In the genomic region with DNA sequence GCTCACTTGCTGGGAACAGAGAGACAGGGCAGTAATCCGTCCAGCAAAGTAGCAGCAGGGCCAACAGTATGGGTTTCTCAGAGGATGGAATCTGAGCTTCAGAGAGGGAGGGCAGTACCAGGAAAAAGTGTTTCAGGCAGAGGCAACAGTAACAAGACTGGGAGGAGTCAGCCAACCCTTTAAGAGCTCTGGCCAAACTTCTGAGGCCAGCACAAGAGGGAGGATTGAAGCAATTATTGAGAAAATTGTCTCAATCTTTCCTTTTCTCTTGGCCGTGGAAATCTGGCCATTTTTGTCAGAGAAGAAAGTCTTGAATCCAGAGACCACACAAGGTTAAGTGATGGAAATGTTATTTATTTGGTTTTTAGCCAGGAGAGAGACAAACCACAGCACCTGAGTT, we compare ENCODE assay signal across 24 mouse cellular contexts. TPM values are rescaled to one million over a fixed set of nuclear protein-coding genes. Genes with fewer than 3 reads are reported as not detected.
A peak's percentile ranks its signal among the peaks of the same experiment; 100 is the strongest.
DNase-seq lines count a peak whose midpoint lies in the region; ATAC-seq and TF ChIP-seq lines count a peak whose summit lies in the region.
"Had no signal": no experiment of that assay in that cellular context is flagged by ENCODE, and none has a peak within 500 bp of the region (broad histone marks: within the 10 kb centered on the region; RNA-seq: fewer than 3 reads in every experiment).

No protein-coding gene starts in this region.

- DNase-seq in intestine, embryonic 14.5 days (ENCODE audit: low spot score), result no peak
- DNase-seq in lung, postnatal 10 days, result peak; percentile 5
- DNase-seq in lung, postnatal 4 days, result no peak
- DNase-seq in adipocyte (ENCODE audit: low spot score), result peak; percentile 32
- no peak for DNase-seq in spleen, adult 12 weeks (ENCODE audit: low spot score)
- DNase-seq in heart, embryonic 10.5 days (ENCODE audit: low spot score), result no peak
- DNase-seq: adrenal gland, adult 2 months; adrenal gland, postnatal 25 days; cerebellum, adult 18-20 months; cerebellum, adult 9-11 months; cerebellum, postnatal 36 days; forebrain, postnatal 0 days; gastrocnemius, postnatal 14 days; heart, adult 2 months had no signal

- no peak for TF ChIP-seq CTCF in intestine, postnatal 0 days (IDR thresholded peaks at IDR 0.05; ENCODE audit: low read depth)

- H3K9me3 ChIP-seq in intestine, embryonic 14.5 days (ENCODE audit: control insufficient read depth, low read length), result no peaks in the 10 kb centered on the region
- H3K9me3 ChIP-seq in intestine, postnatal 0 days (ENCODE audit: control insufficient read depth), result no peaks in the 10 kb centered on the region
- no peaks in the 10 kb centered on the region for H3K9me3 ChIP-seq in heart, embryonic 10.5 days
- H3K9me3 ChIP-seq: forebrain, embryonic 13.5 days had no signal

- no peak overlapping the region for H3K9ac ChIP-seq in intestine, embryonic 14.5 days (ENCODE audit: low read length)
- H3K9ac ChIP-seq in intestine, postnatal 0 days (ENCODE audit: low read depth, low read length), result no peak overlapping the region
- H3K9ac ChIP-seq: forebrain, embryonic 13.5 days; forebrain, postnatal 0 days; heart, embryonic 12.5 days; hindbrain, embryonic 14.5 days had no signal

- no peak overlapping the region for H3K4me2 ChIP-seq in intestine, embryonic 14.5 days (ENCODE audit: low read length)
- no peak overlapping the region for H3K4me2 ChIP-seq in intestine, postnatal 0 days (replicated peaks; ENCODE audit: low read depth)
- H3K4me2 ChIP-seq: forebrain, embryonic 13.5 days; heart, embryonic 12.5 days; hindbrain, embryonic 14.5 days had no signal

- ATAC-seq in intestine, embryonic 14.5 days (replicated peaks; ENCODE audit: low FRiP score, low TSS enrichment, low read depth), result no peak
- no peak for ATAC-seq in intestine, postnatal 0 days
- ATAC-seq: activated CD4-positive, CD25-positive, alpha-beta regulatory T cell, adult 4 months; forebrain, embryonic 13.5 days; forebrain, postnatal 0 days; Patski had no signal

- WGBS in intestine, embryonic 14.5 days, result 41% methylated on average over 2 of the region's 2 CpGs
- 49% methylated on average over 2 of the region's 2 CpGs for WGBS in intestine, postnatal 0 days
- 59% methylated on average over 2 of the region's 2 CpGs for WGBS in heart, embryonic 10.5 days

- H3K4me3 ChIP-seq in intestine, embryonic 14.5 days (ENCODE audit: low read depth, low read length), result no peak overlapping the region
- no peak overlapping the region for H3K4me3 ChIP-seq in intestine, postnatal 0 days (ENCODE audit: low read depth, low read length)
- H3K4me3 ChIP-seq in heart, embryonic 10.5 days, result no peak overlapping the region
- H3K4me3 ChIP-seq: forebrain, embryonic 13.5 days; heart, adult 2 months; heart, embryonic 12.5 days; hindbrain, embryonic 10.5 days had no signal

- H3K36me3 ChIP-seq in intestine, embryonic 14.5 days (ENCODE audit: control insufficient read depth, insufficient read depth, low read length), result no peaks in the 10 kb centered on the region
- H3K36me3 ChIP-seq in intestine, postnatal 0 days (ENCODE audit: control insufficient read depth, insufficient read depth), result no peaks in the 10 kb centered on the region
- H3K36me3 ChIP-seq in heart, embryonic 10.5 days, result no peaks in the 10 kb centered on the region
- H3K36me3 ChIP-seq: heart, embryonic 12.5 days; hindbrain, embryonic 10.5 days had no signal

- H3K27me3 ChIP-seq in intestine, embryonic 14.5 days (replicated peaks; ENCODE audit: control insufficient read depth, insufficient read depth, low read length), result no peaks in the 10 kb centered on the region
- H3K27me3 ChIP-seq in intestine, postnatal 0 days (replicated peaks; ENCODE audit: control insufficient read depth, insufficient read depth, low read length), result no peaks in the 10 kb centered on the region
- no peaks in the 10 kb centered on the region for H3K27me3 ChIP-seq in heart, embryonic 10.5 days (ENCODE audit: insufficient read depth, poor library complexity, severe bottlenecking)
- H3K27me3 ChIP-seq: forebrain, embryonic 13.5 days; heart, embryonic 12.5 days had no signal

- H3K27ac ChIP-seq in intestine, embryonic 14.5 days (ENCODE audit: low read depth), result peak overlapping the region; percentile 24; the same call in 1 of the 2 replicates
- no peak overlapping the region for H3K27ac ChIP-seq in intestine, postnatal 0 days (ENCODE audit: low read depth, low read length)
- H3K27ac ChIP-seq in heart, embryonic 10.5 days, result no peak overlapping the region
- H3K27ac ChIP-seq: forebrain, embryonic 13.5 days; heart, adult 2 months; hindbrain, embryonic 10.5 days; hindbrain, embryonic 14.5 days had no signal

- H3K4me1 ChIP-seq in intestine, embryonic 14.5 days (replicated peaks; ENCODE audit: control insufficient read depth, insufficient read depth, low read length), result peaks cover 18% of the 10 kb centered on the region
- H3K4me1 ChIP-seq in intestine, postnatal 0 days (replicated peaks; ENCODE audit: control insufficient read depth, insufficient read depth, low read length), result no peaks in the 10 kb centered on the region
- H3K4me1 ChIP-seq in heart, embryonic 10.5 days, result no peaks in the 10 kb centered on the region; the same call in 1 of the 2 replicates
- H3K4me1 ChIP-seq: forebrain, embryonic 13.5 days; hindbrain, embryonic 10.5 days had no signal

RNA-seq across cellular contexts. Expression of gene Ccdc172, which starts 25.1 kb away (rescaled TPM):
- polyA plus RNA-seq in intestine, embryonic 14.5 days (2014; fragmentation: Nextera tagmentation; extraction: Ambion mirVana), result not detected in 2 replicates
- not detected in 2 replicates for polyA plus RNA-seq in intestine, postnatal 0 days (2015; fragmentation: Nextera tagmentation; extraction: Ambion mirVana)
- not detected in 2 replicates for polyA plus RNA-seq in heart, embryonic 10.5 days (2016; fragmentation: Nextera tagmentation; extraction: Ambion mirVana)
- polyA plus RNA-seq: activated CD4-positive, CD25-positive, alpha-beta regulatory T cell, adult 4 months; adrenal gland, adult 2 months; C2C12; forebrain, embryonic 13.5 days; forebrain, postnatal 0 days; gonadal fat pad, adult 2 months; heart, adult 2 months; heart, embryonic 12.5 days; heart, embryonic 16.5 days; hindbrain, embryonic 10.5 days; hindbrain, embryonic 14.5 days; Patski had no signal

RNA-seq across cellular contexts. Expression of gene Gfra1, which starts 31.0 kb away (rescaled TPM):
- polyA plus RNA-seq in intestine, embryonic 14.5 days (2014; fragmentation: Nextera tagmentation; extraction: Ambion mirVana), result 34.3 and 41.3 TPM in 2 replicates
- 4.9 TPM in 2 replicates for polyA plus RNA-seq in intestine, postnatal 0 days (2015; fragmentation: Nextera tagmentation; extraction: Ambion mirVana)
- polyA plus RNA-seq in heart, embryonic 10.5 days (2016; fragmentation: Nextera tagmentation; extraction: Ambion mirVana), result 2.1 and 6.0 TPM in 2 replicates

Comparison
In these comparisons a context has a peak if more than half of its experiments do, and no peak if none do; other contexts are left out.
1. DNase-seq: peak in lung, postnatal 10 days (single experiment) and adipocyte (single experiment); none in intestine, embryonic 14.5 days (single experiment), lung, postnatal 4 days (0 of 2), spleen, adult 12 weeks (single experiment) and heart, embryonic 10.5 days (single experiment).